9 mouse cellular contexts compared by ENCODE assay signal in genomic region chr7:141394771-141395170, GRCm38 (mm10). TPM values are rescaled to one million over a fixed set of nuclear protein-coding genes. Genes with fewer than 3 reads are reported as not detected.
DNase-seq lines count a peak whose midpoint lies in the region.
"Had no signal": no experiment of that assay in that cellular context is flagged by ENCODE, and none has a peak within 500 bp of the region (broad histone marks: within the 10 kb centered on the region; RNA-seq: fewer than 3 reads in every experiment).

No protein-coding gene starts in this region.

- H3K79me2 ChIP-seq in macrophage (ENCODE audit: inconsistent target) = peaks cover 67% of the 10 kb centered on the region

- no peak overlapping the region for H3K4me3 ChIP-seq in macrophage (ENCODE audit: inconsistent target)
- H3K4me3 ChIP-seq: embryonic facial prominence, embryonic 12.5 days had no signal

- 44% methylated on average over 3 of the region's 6 CpGs for WGBS in macrophage (ENCODE audit: missing documents)

- DNase-seq in gastrocnemius, adult 18-20 months (ENCODE audit: low spot score) = peak; percentile 40
- DNase-seq in gastrocnemius, postnatal 25 days = no peak
- DNase-seq in 416B (ENCODE audit: low read depth) = peak; percentile 87
- peak; percentile 69 for DNase-seq in adrenal gland, adult 2 months
- peak; percentile 78 for DNase-seq in embryo, embryonic 9.5 days (ENCODE audit: extremely low spot score)
- peak; percentile 85 to 88 for DNase-seq in kidney, postnatal 4 days
- peak; percentile 78 for DNase-seq in splenic B cell, adult 2 months (ENCODE audit: low read depth, low spot score)

- no peaks in the 10 kb centered on the region; the same call in 1 of the 2 replicates for H3K27me3 ChIP-seq in splenic B cell, adult 2 months (ENCODE audit: control insufficient read depth, insufficient read depth, low read length, poor library complexity, severe bottlenecking)
- H3K27me3 ChIP-seq: embryonic facial prominence, embryonic 12.5 days had no signal

- peaks cover 40% of the 10 kb centered on the region for H3K36me3 ChIP-seq in macrophage (ENCODE audit: inconsistent target)
- H3K36me3 ChIP-seq in splenic B cell, adult 2 months (ENCODE audit: control insufficient read depth, insufficient read depth, low read length, poor library complexity, severe bottlenecking) = peaks cover 10% of the 10 kb centered on the region

- H3K27ac ChIP-seq in macrophage = peak overlapping the region; percentile 30
- H3K27ac ChIP-seq: embryonic facial prominence, embryonic 12.5 days had no signal

RNA-seq across cellular contexts. Expression of gene Taldo1, which starts 2.8 kb away (rescaled TPM):
- total RNA-seq in gastrocnemius, adult 18-20 months (2021) = 10 to 100 TPM; 84.5 to 85.6 TPM
- total RNA-seq in gastrocnemius, postnatal 25 days (2021) = 10 to 100 TPM; 78.9 to 91.3 TPM
- 100 to 1,000 TPM; 640 to 700 TPM for total RNA-seq in adrenal gland, adult 2 months (2021)
- 260 and 309 TPM in 2 replicates for polyA plus RNA-seq in adrenal gland, adult 2 months (2012; rRNA removed)
- 10 to 100 TPM in 22 of 26 experiments, 1 to 10 TPM in 4; 6.9 to 84.0 (median 17.0) TPM for total RNA-seq in macrophage (2018; cell fraction: chromatin; rRNA removed)
- 100 to 1,000 TPM; 146 to 332 (median 253) TPM for total RNA-seq in macrophage (2018; cell fraction: cytosol; rRNA removed)
- total RNA-seq in macrophage (2018; cell fraction: nucleus; rRNA removed) = 100 to 1,000 TPM in 3 of 26 experiments, 10 to 100 TPM in 23; 33.8 to 135 (median 54.6) TPM
- polyA plus RNA-seq in macrophage (2018) = 238 to 467 TPM (median 415 TPM) in 3 replicates

RNA-seq across cellular contexts. Expression of gene Gatd1, which starts 19.2 kb away (rescaled TPM):
- total RNA-seq in gastrocnemius, adult 18-20 months (2021) = 1 to 10 TPM; 6.6 to 7.5 TPM
- total RNA-seq in gastrocnemius, postnatal 25 days (2021) = 1 to 10 TPM; 5.2 to 6.7 TPM
- 10 to 100 TPM; 29.7 to 41.1 TPM for total RNA-seq in adrenal gland, adult 2 months (2021)
- polyA plus RNA-seq in adrenal gland, adult 2 months (2012; rRNA removed) = 49.5 and 58.2 TPM in 2 replicates
- 10 to 100 TPM in 16 of 26 experiments, 1 to 10 TPM in 10; 1.8 to 58.8 (median 22.3) TPM for total RNA-seq in macrophage (2018; cell fraction: chromatin; rRNA removed)
- total RNA-seq in macrophage (2018; cell fraction: cytosol; rRNA removed) = 10 to 100 TPM; 11.5 to 28.2 (median 21.3) TPM
- total RNA-seq in macrophage (2018; cell fraction: nucleus; rRNA removed) = 10 to 100 TPM in 20 of 26 experiments, 1 to 10 TPM in 6; 5.1 to 38.2 (median 15.9) TPM
- 8.0 to 25.6 TPM (median 17.6 TPM) in 3 replicates for polyA plus RNA-seq in macrophage (2018)

RNA-seq across cellular contexts. Expression of gene Cend1, which starts 34.5 kb away (rescaled TPM):
- under 1 TPM; 0.39 to 0.47 TPM for total RNA-seq in gastrocnemius, adult 18-20 months (2021)
- total RNA-seq in gastrocnemius, postnatal 25 days (2021) = under 1 TPM; 0.38 to 0.75 TPM
- total RNA-seq in adrenal gland, adult 2 months (2021) = 1 to 10 TPM; 1.6 to 2.8 TPM
- polyA plus RNA-seq in adrenal gland, adult 2 months (2012; rRNA removed) = 1.00 and 1.2 TPM in 2 replicates
- total RNA-seq in macrophage (2018; cell fraction: chromatin; rRNA removed) = 1 to 10 TPM in 1 of 26 experiments, not detected in 25; 1.4 TPM
- total RNA-seq in macrophage (2018; cell fraction: cytosol; rRNA removed) = not detected
- total RNA-seq in macrophage (2018; cell fraction: nucleus; rRNA removed) = not detected
- not detected in 3 replicates for polyA plus RNA-seq in macrophage (2018)

RNA-seq across cellular contexts. Expression of gene Slc25a22, which starts 42.9 kb away (rescaled TPM):
- 10 to 100 TPM; 18.2 to 21.3 TPM for total RNA-seq in gastrocnemius, adult 18-20 months (2021)
- 10 to 100 TPM; 17.1 to 32.9 TPM for total RNA-seq in gastrocnemius, postnatal 25 days (2021)
- 100 to 1,000 TPM; 125 to 172 TPM for total RNA-seq in adrenal gland, adult 2 months (2021)
- polyA plus RNA-seq in adrenal gland, adult 2 months (2012; rRNA removed) = 234 and 236 TPM in 2 replicates
- total RNA-seq in macrophage (2018; cell fraction: chromatin; rRNA removed) = 100 to 1,000 TPM in 14 of 26 experiments, 10 to 100 TPM in 12; 29.9 to 222 (median 122) TPM
- 10 to 100 TPM; 12.6 to 98.1 (median 37.0) TPM for total RNA-seq in macrophage (2018; cell fraction: cytosol; rRNA removed)
- 100 to 1,000 TPM in 11 of 26 experiments, 10 to 100 TPM in 15; 35.5 to 215 (median 86.3) TPM for total RNA-seq in macrophage (2018; cell fraction: nucleus; rRNA removed)
- 12.7 to 36.5 TPM (median 27.8 TPM) in 3 replicates for polyA plus RNA-seq in macrophage (2018)

RNA-seq across cellular contexts. Expression of gene Pidd1, which starts 49.1 kb away (rescaled TPM):
- total RNA-seq in gastrocnemius, adult 18-20 months (2021) = under 1 TPM; 0.09 to 0.14 TPM
- under 1 TPM; 0.18 to 0.75 TPM for total RNA-seq in gastrocnemius, postnatal 25 days (2021)
- total RNA-seq in adrenal gland, adult 2 months (2021) = 1 to 10 TPM; 1.4 to 1.5 TPM
- polyA plus RNA-seq in adrenal gland, adult 2 months (2012; rRNA removed) = 9.2 and 11.2 TPM in 2 replicates
- 10 to 100 TPM in 10 of 26 experiments, 1 to 10 TPM in 15, under 1 TPM in 1; 0.95 to 19.7 (median 7.7) TPM for total RNA-seq in macrophage (2018; cell fraction: chromatin; rRNA removed)
- total RNA-seq in macrophage (2018; cell fraction: cytosol; rRNA removed) = 1 to 10 TPM in 18 of 26 experiments, under 1 TPM in 8; 0.53 to 2.6 (median 1.2) TPM
- 10 to 100 TPM in 4 of 26 experiments, 1 to 10 TPM in 22; 1.3 to 35.6 (median 5.7) TPM for total RNA-seq in macrophage (2018; cell fraction: nucleus; rRNA removed)
- 1.5 to 4.4 TPM (median 1.7 TPM) in 3 replicates for polyA plus RNA-seq in macrophage (2018)

Comparison
In these comparisons a context has a peak if more than half of its experiments do, and no peak if none do; other contexts are left out.
1. RNA of gene Taldo1, which starts 2.8 kb away (total RNA-seq): 640 to 700 TPM in adrenal gland, adult 2 months; 78.9 to 91.3 TPM in gastrocnemius, postnatal 25 days and 84.5 to 85.6 TPM in gastrocnemius, adult 18-20 months; every median in the first group is over 4 times any median in the second.